Mouse (Mus musculus): Measurements from ENCODE around the gene Psat1.

Gene Psat1

GRCm38 (mm10) chr19:15947237-15947636 lies at the start of gene Psat1:
TSS of gene Psat1 (minus strand) at chr19:15947337.
- no peak for DNase-seq (ENCODE audit: low spot score in 2 of 2)

- no peak for DNase-seq (ENCODE audit: low spot score in 2 of 2)
These were observed 43.0 kb upstream of the Psat1 start for GRCm38 (mm10) chr19:15990102-15990501.

GRCm38 (mm10) chr19:15985172-15985713 lies 38.1 kb upstream of the Psat1 start:
- DNase-seq (ENCODE audit: low spot score in 2 of 2) = no peak

- DNase-seq (ENCODE audit: low spot score in 2 of 2) = peak; percentile 85 to 90
These were observed 37.5 kb upstream of the Psat1 start, which contains the start of gene Cep78 for GRCm38 (mm10) chr19:15984449-15985171. TSS of gene Cep78 (minus strand) at chr19:15984989.

- no peak for DNase-seq (ENCODE audit: low spot score in 2 of 2)
These were observed 36.7 kb upstream of the Psat1 start for GRCm38 (mm10) chr19:15983739-15984344.

GRCm38 (mm10) chr19:15982926-15983738 lies 36.0 kb upstream of the Psat1 start:
- no peak for DNase-seq (ENCODE audit: low spot score in 2 of 2)

GRCm38 (mm10) chr19:15981861-15982260 lies 34.7 kb upstream of the Psat1 start:
- peak; percentile 48 to 66 for DNase-seq (ENCODE audit: low spot score in 2 of 2)

- DNase-seq (ENCODE audit: low spot score in 2 of 2) = no peak
These were observed 26.2 kb upstream of the Psat1 start for GRCm38 (mm10) chr19:15973365-15973764.

- DNase-seq (ENCODE audit: low spot score in 2 of 2) = peak; percentile 10 to 42
These were observed 17.9 kb upstream of the Psat1 start for GRCm38 (mm10) chr19:15965082-15965481.

GRCm38 (mm10) chr19:15964533-15964932 lies 17.4 kb upstream of the Psat1 start:
- DNase-seq (ENCODE audit: low spot score in 2 of 2) = peak in 1 of 2 experiments; percentile 11

- no peak for DNase-seq (ENCODE audit: low spot score in 2 of 2)
These were observed 16.0 kb upstream of the Psat1 start for GRCm38 (mm10) chr19:15963011-15963695.

GRCm38 (mm10) chr19:15962313-15962712 lies 15.2 kb upstream of the Psat1 start:
- no peak for DNase-seq (ENCODE audit: low spot score in 2 of 2)

GRCm38 (mm10) chr19:15950225-15950624 lies 3.1 kb upstream of the Psat1 start:
- no peak for DNase-seq (ENCODE audit: low spot score in 2 of 2)

GRCm38 (mm10) chr19:15948867-15949266 lies 1.7 kb upstream of the Psat1 start:
- no peak for DNase-seq (ENCODE audit: low spot score in 2 of 2)

GRCm38 (mm10) chr19:15948426-15948825 lies 1.3 kb upstream of the Psat1 start:
- no peak for DNase-seq (ENCODE audit: low spot score in 2 of 2)

GRCm38 (mm10) chr19:15946663-15947062 lies 474 bp downstream of the Psat1 start:
- no peak for DNase-seq (ENCODE audit: low spot score in 2 of 2)

- no peak for DNase-seq (ENCODE audit: low spot score in 2 of 2)
These were observed 4.1 kb downstream of the Psat1 start for GRCm38 (mm10) chr19:15943117-15943423.

GRCm38 (mm10) chr19:15942421-15943116 lies 4.6 kb downstream of the Psat1 start:
- DNase-seq (ENCODE audit: low spot score in 2 of 2) = no peak

- no peak for DNase-seq (ENCODE audit: low spot score in 2 of 2)
These were observed 5.7 kb downstream of the Psat1 start for GRCm38 (mm10) chr19:15941399-15941798.

GRCm38 (mm10) chr19:15925719-15926045 lies 21.5 kb downstream of the Psat1 start:
- no peak for DNase-seq (ENCODE audit: low spot score in 2 of 2)
